Mouse (Mus musculus) splenic B cell, adult 2 months (primary cell): ENCODE measurements at regions not wholly inside any gene's neighbourhood (a gene's known extent, or its start where the extent isn't known, plus 50 kb on each side); places are given as distances from the start of the nearest gene placed in this dataset.

Source experiments
- DNase-seq: peaks from one replicate; pipeline ENCODE4 v3.0.0-alpha.2; 2011; ENCODE audit warnings: low read depth, low spot score
- H3K27me3 ChIP-seq: 2 replicates; pipeline ENCODE4 v1.6.1; 2012; ENCODE audit warnings: mild to moderate bottlenecking, low read length, moderate library complexity, mixed read lengths; ENCODE audit not compliant: control insufficient read depth, poor library complexity, insufficient read depth, severe bottlenecking
- H3K36me3 ChIP-seq: 2 replicates; pipeline ENCODE4 v1.6.1; 2012; ENCODE audit warnings: mild to moderate bottlenecking, low read length, moderate library complexity, mixed read lengths; ENCODE audit not compliant: control insufficient read depth, poor library complexity, insufficient read depth, severe bottlenecking

GRCm38 (mm10) chr14:71491201-71491600 lies 891.6 kb upstream of the Fam160b2 start:
- H3K27me3 ChIP-seq = no peaks in the 10 kb centered on the region
- no peak for DNase-seq
- H3K36me3 ChIP-seq = no peaks in the 10 kb centered on the region

- H3K27me3 ChIP-seq = no peaks in the 10 kb centered on the region
- DNase-seq = no peak
- no peaks in the 10 kb centered on the region for H3K36me3 ChIP-seq
Measured at GRCm38 (mm10) chr14:71486176-71486970, 886.7 kb upstream of the Fam160b2 start.

GRCm38 (mm10) chr14:71475656-71476055 lies 876.0 kb upstream of the Fam160b2 start:
- H3K27me3 ChIP-seq = no peaks in the 10 kb centered on the region
- no peaks in the 10 kb centered on the region for H3K36me3 ChIP-seq
- no peak for DNase-seq

- H3K27me3 ChIP-seq = no peaks in the 10 kb centered on the region
- H3K36me3 ChIP-seq = no peaks in the 10 kb centered on the region
- DNase-seq = no peak
Measured at GRCm38 (mm10) chr14:71473907-71474306, 874.3 kb upstream of the Fam160b2 start.

- no peaks in the 10 kb centered on the region for H3K36me3 ChIP-seq
- no peaks in the 10 kb centered on the region for H3K27me3 ChIP-seq
- DNase-seq = no peak
Measured at GRCm38 (mm10) chr14:71432364-71432763, 832.7 kb upstream of the Fam160b2 start.
